Mouse (Mus musculus) midbrain, embryonic 12.5 days (tissue): ENCODE measurements at regions not wholly inside any gene's neighbourhood (a gene's known extent, or its start where the extent isn't known, plus 50 kb on each side); places are given as distances from the start of the nearest gene placed in this dataset.

Source experiments
- ATAC-seq: fragments of 200-750 bp; cut with Nextera tagmentation; 2 replicates; pipeline ENCODE4 v1.8.0; 2017; ENCODE audit warnings: low read depth, moderate TSS enrichment, moderate library complexity; ENCODE audit not compliant: low FRiP score
- H3K27ac ChIP-seq: fragments of 300-500 bp; sonication (generic); replicated peaks from 2 replicates; pipeline ENCODE4 v1.5.1; 2016; ENCODE audit warnings: mild to moderate bottlenecking
- H3K27me3 ChIP-seq: fragments of 300-500 bp; sonication (generic); 2 replicates; pipeline ENCODE4 v1.6.1; 2016; ENCODE audit warnings: mild to moderate bottlenecking
- H3K36me3 ChIP-seq: fragments of 300-500 bp; sonication (generic); 2 replicates; pipeline ENCODE4 v1.6.1; 2016
- H3K4me1 ChIP-seq: fragments of 300-500 bp; sonication (generic); 2 replicates; pipeline ENCODE4 v1.6.1; 2016
- H3K4me2 ChIP-seq: fragments of 300-500 bp; sonication (generic); replicated peaks from 2 replicates; pipeline ENCODE4 v1.6.1; 2016; ENCODE audit warnings: mild to moderate bottlenecking, moderate library complexity
- H3K4me3 ChIP-seq: fragments of 300-500 bp; sonication (generic); 2 replicates; pipeline ENCODE4 v1.5.1; 2016; ENCODE audit warnings: mild to moderate bottlenecking
- H3K9ac ChIP-seq: fragments of 300-500 bp; sonication (generic); replicated peaks from 2 replicates; pipeline ENCODE4 v1.6.1; 2016; ENCODE audit warnings: mild to moderate bottlenecking, moderate library complexity
- H3K9me3 ChIP-seq: fragments of 300-500 bp; sonication (generic); 2 replicates; pipeline ENCODE4 v1.6.1; 2016; ENCODE audit warnings: mild to moderate bottlenecking
- WGBS: fragments of 180-500 bp; shearing (Covaris S2); methylation state at CpG from one replicate; pipeline ENCODE4 v1.1.7; 2016; 5-methylcytosine and 5-hydroxymethylcytosine counted together
- microRNA counts: library from miRNA; unstranded; fragments of <30 nt; microRNA quantifications from one replicate; lab custom pipeline; 2017
- microRNA-seq: library from miRNA; unstranded; fragments of <30 nt; microRNA quantifications from one replicate; pipeline ENCODE4, GENCODE M21; 2017

DNA sequence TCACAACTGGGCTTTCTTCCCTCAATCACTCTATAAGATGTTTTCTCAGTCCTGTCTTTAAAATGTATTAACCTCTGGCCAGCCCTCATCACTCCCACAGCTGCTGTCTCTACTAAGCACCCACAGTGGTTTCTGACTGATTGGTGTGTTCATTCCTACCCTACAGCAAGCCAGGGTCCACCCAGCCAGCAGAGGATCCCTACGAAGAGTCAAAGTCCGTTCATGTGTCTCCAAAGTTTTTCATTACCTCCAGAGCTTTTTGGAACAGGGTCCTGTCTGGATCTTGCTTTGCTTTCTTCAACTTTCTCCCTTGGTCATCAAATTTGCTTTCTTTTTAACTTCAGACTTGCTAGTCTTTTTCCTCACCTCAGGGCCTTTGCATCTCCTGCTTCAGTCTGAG is 69.3 kb upstream of the 4933415F23Rik start:
- Histone ChIP-seq H3K9me3 (no peaks in the 10 kb centered on the region), H3K27ac (no peak overlapping the region), H3K27me3 (no peaks in the 10 kb centered on the region), H3K4me3 (no peak overlapping the region), H3K4me1 (no peaks in the 10 kb centered on the region), H3K9ac (no peak overlapping the region), H3K4me2 (no peak overlapping the region), H3K36me3 (no peaks in the 10 kb centered on the region)
- 93% methylated on average over 2 of the region's 2 CpGs for WGBS
- no peak for ATAC-seq

- ATAC-seq = no peak
Observed at GRCm38 (mm10) chr1:23170711-23171110, 68.7 kb upstream of the 4933415F23Rik start.

GRCm38 (mm10) chr1:23168504-23168903 is 66.5 kb upstream of the 4933415F23Rik start:
- H3K27me3 ChIP-seq = no peaks in the 10 kb centered on the region
- ATAC-seq = no peak
- no peaks in the 10 kb centered on the region for H3K4me1 ChIP-seq
- no peak overlapping the region for H3K9ac ChIP-seq
- H3K4me3 ChIP-seq = no peak overlapping the region
- no peak overlapping the region for H3K27ac ChIP-seq
- H3K4me2 ChIP-seq = no peak overlapping the region
- no peaks in the 10 kb centered on the region for H3K36me3 ChIP-seq
- 95% methylated on average over 4 of the region's 4 CpGs for WGBS
- H3K9me3 ChIP-seq = no peaks in the 10 kb centered on the region

More at GRCm38 (mm10) chr1:23170711-23171110, 68.7 kb upstream of the 4933415F23Rik start:
- H3K9ac ChIP-seq = no peak overlapping the region
- H3K9me3 ChIP-seq = no peaks in the 10 kb centered on the region
- H3K4me2 ChIP-seq = no peak overlapping the region
- no peak overlapping the region for H3K4me3 ChIP-seq
- 67% methylated on average over 2 of the region's 2 CpGs for WGBS
- no peaks in the 10 kb centered on the region for H3K27me3 ChIP-seq
- H3K36me3 ChIP-seq = no peaks in the 10 kb centered on the region
- no peak overlapping the region for H3K27ac ChIP-seq
- no peaks in the 10 kb centered on the region for H3K4me1 ChIP-seq

GRCm38 (mm10) chr1:23163371-23163935 is 61.4 kb upstream of the 4933415F23Rik start:
- H3K36me3 ChIP-seq = no peaks in the 10 kb centered on the region
- WGBS = 78% methylated on average over 5 of the region's 5 CpGs
- no peak overlapping the region for H3K9ac ChIP-seq
- no peak overlapping the region for H3K4me2 ChIP-seq
- ATAC-seq = no peak
- H3K9me3 ChIP-seq = no peaks in the 10 kb centered on the region
- H3K27me3 ChIP-seq = no peaks in the 10 kb centered on the region
- no peaks in the 10 kb centered on the region for H3K4me1 ChIP-seq
- no peak overlapping the region for H3K27ac ChIP-seq
- no peak overlapping the region for H3K4me3 ChIP-seq

DNA sequence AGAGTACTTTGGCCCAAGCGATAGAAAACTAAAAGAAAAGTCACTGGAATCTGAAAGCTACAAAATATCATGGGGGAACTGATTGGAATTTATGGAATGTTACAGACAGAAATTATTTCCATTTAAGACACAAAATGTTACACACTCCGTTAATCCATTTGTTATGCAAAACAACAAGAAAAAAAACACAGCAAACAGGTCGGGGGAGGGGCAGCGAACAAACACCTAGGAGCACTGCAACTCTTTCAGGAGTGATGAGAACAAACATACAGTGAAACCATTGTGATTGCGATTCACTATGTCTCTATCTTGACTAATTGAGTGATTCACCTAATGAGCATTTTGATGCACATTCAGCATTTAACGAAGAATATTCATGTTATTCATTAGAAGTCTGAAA is 60.7 kb upstream of the 4933415F23Rik start:
- Histone ChIP-seq H3K27me3 (no peaks in the 10 kb centered on the region), H3K36me3 (no peaks in the 10 kb centered on the region), H3K9ac (no peak overlapping the region), H3K9me3 (no peaks in the 10 kb centered on the region), H3K27ac (no peak overlapping the region), H3K4me2 (no peak overlapping the region), H3K4me1 (no peaks in the 10 kb centered on the region), H3K4me3 (no peak overlapping the region)
- ATAC-seq = no peak
- WGBS = 83% methylated on average over 6 of the region's 6 CpGs

MicroRNA genes in the stretch of these regions (microRNA counts, 519-probe panel; counts per million panel counts)
- microRNA mmu-miR-30a (lab: Ali Mortazavi, UCI) (5,416 counts per million, percentile 51 among the panel's probes with 10 or more counts), microRNA mmu-miR-30c (lab: Ali Mortazavi, UCI) (7,802 counts per million, percentile 87 among the panel's probes with 10 or more counts)

Small RNA genes lying in the stretch of these regions (microRNA-seq; reads per million reads assigned to microRNA genes)
- gene Mir30a = 15,866 reads per million, percentile 97 among the genes with 10 or more reads in this experiment
- 49.0 reads per million, percentile 43 among the genes with 10 or more reads in this experiment for gene Mir30c-2
